30 mouse cellular contexts compared by ENCODE assay signal in genomic region chr4:63907473-63907872, GRCm38 (mm10). TPM values are rescaled to one million over a fixed set of nuclear protein-coding genes. Genes with fewer than 3 reads are reported as not detected.
"Had no signal": no experiment of that assay in that cellular context is flagged by ENCODE, and none has a peak within 500 bp of the region (broad histone marks: within the 10 kb centered on the region; RNA-seq: fewer than 3 reads in every experiment).

No protein-coding gene starts in this region.

- H3K4me3 ChIP-seq: embryonic facial prominence, embryonic 10.5 days; embryonic facial prominence, embryonic 12.5 days; embryonic facial prominence, embryonic 13.5 days; embryonic facial prominence, embryonic 15.5 days; erythroblast, embryonic 14.5 days; forebrain, embryonic 10.5 days; forebrain, embryonic 12.5 days; forebrain, embryonic 13.5 days; forebrain, embryonic 15.5 days; gastrocnemius, adult 2 months; heart, adult 2 months had no signal

- H3K9ac ChIP-seq: embryonic facial prominence, embryonic 12.5 days; embryonic facial prominence, embryonic 13.5 days; embryonic facial prominence, embryonic 15.5 days; forebrain, embryonic 12.5 days; forebrain, embryonic 13.5 days; forebrain, embryonic 15.5 days; forebrain, postnatal 0 days had no signal

- H3K36me3 ChIP-seq: embryonic facial prominence, embryonic 10.5 days; embryonic facial prominence, embryonic 12.5 days; embryonic facial prominence, embryonic 13.5 days; embryonic facial prominence, embryonic 15.5 days; forebrain, embryonic 10.5 days; forebrain, embryonic 12.5 days; forebrain, embryonic 15.5 days had no signal

- H3K27me3 ChIP-seq: embryonic facial prominence, embryonic 12.5 days; embryonic facial prominence, embryonic 13.5 days; embryonic facial prominence, embryonic 15.5 days; forebrain, embryonic 12.5 days; forebrain, embryonic 13.5 days; forebrain, embryonic 15.5 days had no signal

- DNase-seq: cerebellum, adult 9-10 months; cerebellum, adult 9-11 months; cerebellum, postnatal 10 days; cerebellum, postnatal 14 days; cerebellum, postnatal 25 days; cerebellum, postnatal 36 days; embryo, embryonic 11 days; forebrain, postnatal 0 days; gastrocnemius, adult 2 months; gastrocnemius, postnatal 10 days; gastrocnemius, postnatal 14 days; gastrocnemius, postnatal 25 days; gastrocnemius, postnatal 36 days; heart, adult 11 months; heart, adult 18-20 months; heart, adult 2 months had no signal

- H3K4me2 ChIP-seq: embryonic facial prominence, embryonic 12.5 days; embryonic facial prominence, embryonic 13.5 days; embryonic facial prominence, embryonic 15.5 days; forebrain, embryonic 12.5 days; forebrain, embryonic 13.5 days; forebrain, embryonic 15.5 days had no signal

- H3K4me1 ChIP-seq: embryonic facial prominence, embryonic 10.5 days; embryonic facial prominence, embryonic 12.5 days; embryonic facial prominence, embryonic 13.5 days; embryonic facial prominence, embryonic 15.5 days; forebrain, embryonic 10.5 days; forebrain, embryonic 12.5 days; forebrain, embryonic 13.5 days; forebrain, embryonic 15.5 days had no signal

- H3K27ac ChIP-seq: embryonic facial prominence, embryonic 10.5 days; embryonic facial prominence, embryonic 12.5 days; embryonic facial prominence, embryonic 13.5 days; embryonic facial prominence, embryonic 15.5 days; forebrain, embryonic 10.5 days; forebrain, embryonic 12.5 days; forebrain, embryonic 13.5 days; forebrain, embryonic 15.5 days; gastrocnemius, adult 2 months; heart, adult 2 months had no signal

- H3K9me3 ChIP-seq: embryonic facial prominence, embryonic 10.5 days; embryonic facial prominence, embryonic 12.5 days; embryonic facial prominence, embryonic 13.5 days; embryonic facial prominence, embryonic 15.5 days; forebrain, embryonic 10.5 days; forebrain, embryonic 12.5 days; forebrain, embryonic 13.5 days; forebrain, embryonic 15.5 days had no signal

RNA-seq across cellular contexts. Expression of gene Tnfsf8, which starts 46.3 kb away (rescaled TPM):
- total RNA-seq: forebrain, postnatal 0 days; gastrocnemius, adult 18-20 months; gastrocnemius, adult 2 months; gastrocnemius, adult 8-10 months; gastrocnemius, postnatal 14 days; gastrocnemius, postnatal 25 days; gastrocnemius, postnatal 36 days; gastrocnemius, postnatal 4 days; heart, adult 2 months had no signal
- polyA plus RNA-seq: embryonic facial prominence, embryonic 10.5 days; embryonic facial prominence, embryonic 11.5 days; embryonic facial prominence, embryonic 12.5 days; embryonic facial prominence, embryonic 15.5 days; erythroblast, embryonic 14.5 days; forebrain, embryonic 10.5 days; forebrain, embryonic 11.5 days; forebrain, embryonic 12.5 days; forebrain, embryonic 13.5 days had no signal
